Mouse (Mus musculus): ENCODE data around the gene Nxn. TPM values are rescaled to one million over a fixed set of nuclear protein-coding genes. Genes with fewer than 3 reads are reported as not detected.
A peak's percentile ranks its signal among the peaks of the same experiment; 100 is the strongest.
"Not testable (repeated sequence)": the region's sequence is repeated elsewhere in the genome, so short reads cannot be mapped to it uniquely, and the experiment has no call there.

Gene Nxn
- polyA plus RNA-seq, 1 experiment from 2014 or later, result 26.0 TPM

DNA sequence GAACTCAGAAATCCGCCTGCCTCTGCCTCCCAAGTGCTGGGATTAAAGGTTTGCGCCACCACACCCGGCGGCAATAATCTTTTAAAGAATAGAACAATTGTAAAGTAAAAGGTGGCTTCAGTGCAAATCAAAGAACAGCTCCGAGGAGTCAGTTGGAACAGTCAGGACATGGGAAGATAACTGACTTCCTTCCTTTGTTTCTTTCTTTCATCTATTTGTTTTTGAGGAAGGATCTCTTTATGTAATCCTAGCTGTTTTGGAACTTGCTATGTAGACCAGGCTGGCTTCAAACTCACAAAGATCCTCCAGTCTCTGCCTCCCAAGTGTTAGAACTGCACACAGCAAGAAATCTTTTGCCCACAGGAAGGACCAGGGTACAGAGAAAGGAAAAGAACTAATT, 174.3 kb downstream of the Nxn start:
- Histone ChIP-seq H3K36me3 (ENCODE audit: insufficient read depth, low read length) (peaks cover 17% of the 10 kb centered on the region), H3K4me3 (replicated peaks; ENCODE audit: low read depth, low read length) (no peak overlapping the region), H3K27me3 (ENCODE audit: insufficient read depth, low read length) (no peaks in the 10 kb centered on the region), H3K4me2 (ENCODE audit: low read length) (no peak overlapping the region), H3K9ac (ENCODE audit: low read depth, low read length) (no peak overlapping the region), H3K27ac (no peak overlapping the region), H3K4me1 (replicated peaks; ENCODE audit: insufficient read depth, low read length) (no peaks in the 10 kb centered on the region), H3K9me3 (replicated peaks; ENCODE audit: low read length) (no peaks in the 10 kb centered on the region)
- 91% methylated on average over 5 of the region's 5 CpGs for WGBS
- TF ChIP-seq CTCF (IDR thresholded peaks at IDR 0.05; ENCODE audit: low read depth), result no peak
- ATAC-seq (replicated peaks; ENCODE audit: low FRiP score, low read depth), result no peak
- DNase-seq (ENCODE audit: low spot score), result no peak

- DNase-seq (ENCODE audit: low spot score) (peak; percentile 99), ATAC-seq (replicated peaks; ENCODE audit: low FRiP score, low read depth) (peak; percentile 97)
- no peaks in the 10 kb centered on the region for H3K9me3 ChIP-seq (replicated peaks; ENCODE audit: low read length)
- 0 out of 2 replicates have a peak, but pooled peaks cover 6% of the 10 kb centered on the region for H3K4me1 ChIP-seq (replicated peaks; ENCODE audit: insufficient read depth, low read length)
- peak within 1 kb of the TSS; percentile 90 for H3K9ac ChIP-seq (ENCODE audit: low read depth, low read length)
- under 1% methylated on average over 35 of the region's 35 CpGs for WGBS
- H3K27me3 ChIP-seq (ENCODE audit: insufficient read depth, low read length), result no peaks in the 10 kb centered on the region
- H3K4me3 ChIP-seq (replicated peaks; ENCODE audit: low read depth, low read length), result peak within 1 kb of the TSS; percentile 70
- TF ChIP-seq CTCF (IDR thresholded peaks at IDR 0.05; ENCODE audit: low read depth), result peak; percentile 97
- peak within 1 kb of the TSS; percentile 73 for H3K4me2 ChIP-seq (ENCODE audit: low read length)
- peaks cover 18% of the 10 kb centered on the region for H3K36me3 ChIP-seq (ENCODE audit: insufficient read depth, low read length)
- peak within 1 kb of the TSS; percentile 87 for H3K27ac ChIP-seq
Observed at GRCm38 (mm10) chr11:76217390-76217800, 181.5 kb downstream of the Nxn start, which contains the start of the genes Dbil5 and Gemin4. Dbil5 (plus strand) TSS chr11:76217608. Gemin4 (minus strand) TSS chr11:76217664.

- Histone ChIP-seq H3K4me1 (replicated peaks; ENCODE audit: insufficient read depth, low read length) (0 out of 2 replicates have a peak, but pooled peaks cover 6% of the 10 kb centered on the region), H3K9me3 (replicated peaks; ENCODE audit: low read length) (no peaks in the 10 kb centered on the region), H3K27ac (peak overlapping the region; percentile 87), H3K36me3 (ENCODE audit: insufficient read depth, low read length) (peaks cover 19% of the 10 kb centered on the region), H3K27me3 (ENCODE audit: insufficient read depth, low read length) (no peaks in the 10 kb centered on the region), H3K9ac (ENCODE audit: low read depth, low read length) (peak overlapping the region; percentile 90), H3K4me2 (ENCODE audit: low read length) (peak overlapping the region; percentile 73), H3K4me3 (replicated peaks; ENCODE audit: low read depth, low read length) (peak overlapping the region; percentile 70)
- peak; percentile 11; the same call in 1 of the 2 replicates for ATAC-seq (replicated peaks; ENCODE audit: low FRiP score, low read depth)
- no peak for TF ChIP-seq CTCF (IDR thresholded peaks at IDR 0.05; ENCODE audit: low read depth)
- peak; percentile 53 for DNase-seq (ENCODE audit: low spot score)
- WGBS, result 2% methylated on average over 33 of the region's 33 CpGs
Observed at GRCm38 (mm10) chr11:76216681-76217389, 182.1 kb downstream of the Nxn start.

- no peak for ATAC-seq (replicated peaks; ENCODE audit: low FRiP score, low read depth)
- WGBS, result 92% methylated on average over 5 of the region's 5 CpGs
Observed at GRCm38 (mm10) chr11:76216049-76216540, 182.8 kb downstream of the Nxn start.

GRCm38 (mm10) chr11:76215011-76215410, 183.9 kb downstream of the Nxn start:
- Histone ChIP-seq H3K9ac (ENCODE audit: low read depth, low read length) (no peak overlapping the region), H3K4me3 (replicated peaks; ENCODE audit: low read depth, low read length) (no peak overlapping the region), H3K4me1 (replicated peaks; ENCODE audit: insufficient read depth, low read length) (0 out of 2 replicates have a peak, but pooled peaks cover 6% of the 10 kb centered on the region), H3K27ac (no peak overlapping the region), H3K27me3 (ENCODE audit: insufficient read depth, low read length) (no peaks in the 10 kb centered on the region), H3K36me3 (ENCODE audit: insufficient read depth, low read length) (peaks cover 19% of the 10 kb centered on the region), H3K9me3 (replicated peaks; ENCODE audit: low read length) (no peaks in the 10 kb centered on the region), H3K4me2 (ENCODE audit: low read length) (no peak overlapping the region)
- no peak for DNase-seq (ENCODE audit: low spot score)
- no peak for TF ChIP-seq CTCF (IDR thresholded peaks at IDR 0.05; ENCODE audit: low read depth)
- WGBS, result 89% methylated on average over 2 of the region's 2 CpGs
- ATAC-seq (replicated peaks; ENCODE audit: low FRiP score, low read depth), result no peak

More at GRCm38 (mm10) chr11:76216049-76216540, 182.8 kb downstream of the Nxn start:
- no peak for DNase-seq (ENCODE audit: low spot score)
- Histone ChIP-seq H3K27ac (no peak overlapping the region; the same call in 1 of the 2 replicates), H3K9ac (ENCODE audit: low read depth, low read length) (no peak overlapping the region), H3K4me2 (ENCODE audit: low read length) (peak overlapping the region; percentile 73), H3K4me1 (replicated peaks; ENCODE audit: insufficient read depth, low read length) (0 out of 2 replicates have a peak, but pooled peaks cover 6% of the 10 kb centered on the region), H3K36me3 (ENCODE audit: insufficient read depth, low read length) (peaks cover 19% of the 10 kb centered on the region), H3K4me3 (replicated peaks; ENCODE audit: low read depth, low read length) (peak overlapping the region; percentile 70), H3K9me3 (replicated peaks; ENCODE audit: low read length) (no peaks in the 10 kb centered on the region), H3K27me3 (ENCODE audit: insufficient read depth, low read length) (no peaks in the 10 kb centered on the region)
- no peak for TF ChIP-seq CTCF (IDR thresholded peaks at IDR 0.05; ENCODE audit: low read depth)

GRCm38 (mm10) chr11:76213841-76214240, 185.1 kb downstream of the Nxn start:
- WGBS, result 90% methylated on average over 5 of the region's 5 CpGs
- no peak for TF ChIP-seq CTCF (IDR thresholded peaks at IDR 0.05; ENCODE audit: low read depth)
- Histone ChIP-seq H3K9me3 (replicated peaks; ENCODE audit: low read length) (no peaks in the 10 kb centered on the region), H3K27me3 (ENCODE audit: insufficient read depth, low read length) (no peaks in the 10 kb centered on the region), H3K4me3 (replicated peaks; ENCODE audit: low read depth, low read length) (no peak overlapping the region), H3K9ac (ENCODE audit: low read depth, low read length) (no peak overlapping the region), H3K4me2 (ENCODE audit: low read length) (no peak overlapping the region), H3K27ac (no peak overlapping the region), H3K4me1 (replicated peaks; ENCODE audit: insufficient read depth, low read length) (0 out of 2 replicates have a peak, but pooled peaks cover 6% of the 10 kb centered on the region), H3K36me3 (ENCODE audit: insufficient read depth, low read length) (peaks cover 26% of the 10 kb centered on the region)
- DNase-seq (ENCODE audit: low spot score), result no peak
- ATAC-seq (replicated peaks; ENCODE audit: low FRiP score, low read depth), result no peak

DNA sequence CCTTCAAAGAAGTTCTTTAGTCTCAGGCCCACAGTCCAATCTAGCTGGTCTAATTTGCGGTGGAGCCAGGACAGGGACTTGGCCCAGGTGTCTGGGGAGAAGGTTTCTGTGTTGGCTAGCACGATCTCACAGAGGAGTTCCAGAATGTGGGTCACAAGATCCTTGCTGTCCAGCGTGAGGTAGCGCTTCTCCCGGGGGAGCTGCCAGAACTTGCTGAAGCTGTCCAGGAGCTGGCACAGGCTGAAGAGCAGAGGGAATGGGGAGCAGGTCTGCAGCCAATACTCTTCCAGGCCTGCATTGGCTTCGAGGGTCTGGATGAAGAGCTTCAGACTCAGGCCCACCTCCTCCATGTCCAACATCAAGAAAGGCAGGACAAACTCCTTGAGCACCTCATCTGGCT, 187.3 kb downstream of the Nxn start:
- H3K36me3 ChIP-seq (ENCODE audit: insufficient read depth, low read length), result peaks cover 36% of the 10 kb centered on the region
- H3K27me3 ChIP-seq (ENCODE audit: insufficient read depth, low read length); ATAC-seq (replicated peaks; ENCODE audit: low FRiP score, low read depth); H3K9me3 ChIP-seq (replicated peaks; ENCODE audit: low read length); H3K9ac ChIP-seq (ENCODE audit: low read depth, low read length); H3K27ac ChIP-seq; H3K4me3 ChIP-seq (replicated peaks; ENCODE audit: low read depth, low read length); H3K4me1 ChIP-seq (replicated peaks; ENCODE audit: insufficient read depth, low read length); DNase-seq (ENCODE audit: low spot score); H3K4me2 ChIP-seq (ENCODE audit: low read length): not testable (repeated sequence)
- WGBS, result 85% methylated on average over 5 of the region's 6 CpGs
